Mouse (Mus musculus) liver, embryonic 14.5 days (tissue): Measurements from ENCODE around the gene Arg2. TPM values are rescaled to one million over a fixed set of nuclear protein-coding genes. Genes with fewer than 3 reads are reported as not detected.

Experiments
- ATAC-seq: fragments of 200-750 bp; cut with Nextera tagmentation; 2 replicates; pipeline ENCODE4 v1.8.0; 2017; ENCODE audit warnings: moderate number of reproducible peaks, mild to moderate bottlenecking, moderate library complexity; ENCODE audit not compliant: insufficient read depth
- DNase-seq, 3 experiments: peaks; one replicate each; pipeline ENCODE4 v3.0.0-alpha.2; 2012 to 2013; ENCODE audit warnings: low read depth in 3 of 3, low spot score in 3 of 3
- H3K27ac ChIP-seq: fragments of 300-500 bp; sonication (generic); 2 replicates; pipeline ENCODE4 v1.5.1; 2014; ENCODE audit warnings: moderate library complexity, mild to moderate bottlenecking, control low read depth, inconsistent platforms
- H3K27me3 ChIP-seq: fragments of 300-500 bp; sonication (generic); 2 replicates; pipeline ENCODE4 v1.6.1; 2014; ENCODE audit warnings: mild to moderate bottlenecking, low read length, moderate library complexity; ENCODE audit not compliant: control insufficient read depth, insufficient read depth
- H3K36me3 ChIP-seq: fragments of 300-500 bp; sonication (generic); replicated peaks from 2 replicates; pipeline ENCODE4 v1.6.1; 2014; ENCODE audit warnings: low read depth; ENCODE audit not compliant: control insufficient read depth, insufficient read depth
- H3K4me1 ChIP-seq, 2 experiments: fragments of 200-500 bp in 1 of 2; fragments of 300-500 bp in 1 of 2; sonication (generic) in 1 of 2; replicated peaks; 2 replicates each; pipeline ENCODE4 v1.6.1; 2012 to 2014; ENCODE audit warnings: antibody characterized with exemption in 1 of 2, inconsistent platforms in 1 of 2, low read length in 1 of 2; ENCODE audit not compliant: control insufficient read depth in 2 of 2, insufficient read depth in 2 of 2
- H3K4me2 ChIP-seq: fragments of 300-500 bp; sonication (generic); 2 replicates; pipeline ENCODE4 v1.6.1; 2014; ENCODE audit warnings: low read depth, mild to moderate bottlenecking, control low read depth, moderate library complexity
- H3K4me3 ChIP-seq, 2 experiments: fragments of 200-500 bp in 1 of 2; fragments of 300-500 bp in 1 of 2; sonication (generic) in 1 of 2; 2 replicates each; pipeline ENCODE4 v1.5.1; 2012 to 2014; ENCODE audit warnings: low read depth in 2 of 2, low read length in 2 of 2, mild to moderate bottlenecking in 2 of 2, control low read depth in 1 of 2, inconsistent platforms in 1 of 2, moderate library complexity in 1 of 2; ENCODE audit not compliant: insufficient read depth in 1 of 2
- H3K9ac ChIP-seq: fragments of 300-500 bp; sonication (generic); replicated peaks from 2 replicates; pipeline ENCODE4 v1.6.1; 2014; ENCODE audit warnings: mild to moderate bottlenecking, control low read depth, moderate library complexity
- H3K9me3 ChIP-seq: fragments of 300-500 bp; sonication (generic); 2 replicates; pipeline ENCODE4 v1.6.1; 2016; ENCODE audit warnings: low read length, mixed read lengths; ENCODE audit not compliant: control insufficient read depth
- CTCF ChIP-seq: IDR thresholded peaks from 2 replicates; pipeline ENCODE4 v1.5.1; 2016; ENCODE audit warnings: antibody characterized with exemption, low read depth, control low read depth
- EP300 ChIP-seq: IDR thresholded peaks from 2 replicates; pipeline ENCODE4 v1.6.1; 2016; ENCODE audit warnings: antibody characterized with exemption, low read depth
- WGBS: fragments of 180-500 bp; shearing (Covaris S2); extraction: QIAGEN DNeasy Blood & Tissue Kit; methylation state at CpG from one replicate; pipeline ENCODE4 v1.1.7; 2014; ENCODE audit not compliant: insufficient replicate concordance; 5-methylcytosine and 5-hydroxymethylcytosine counted together
- polyA plus RNA-seq, 2 experiments: library from polyadenylated mRNA; depleted of rRNA in 1 of 2; stranded (reverse) in 1 of 2; unstranded in 1 of 2; fragments of >200 nt; fragmentation: Nextera tagmentation in 1 of 2; extraction: Ambion mirVana in 1 of 2; gene quantifications; 2 replicates each; pipeline versions ENCODE4 v1.2.1 to v1.2.3; 2012 to 2014

Gene Arg2
- polyA plus RNA-seq (2012; rRNA removed) (0.04 TPM in 1 of 2 replicates, not detected in the other), polyA plus RNA-seq (2014; fragmentation: Nextera tagmentation; extraction: Ambion mirVana) (0.09 TPM in 1 of 2 replicates, not detected in the other)

DNA sequence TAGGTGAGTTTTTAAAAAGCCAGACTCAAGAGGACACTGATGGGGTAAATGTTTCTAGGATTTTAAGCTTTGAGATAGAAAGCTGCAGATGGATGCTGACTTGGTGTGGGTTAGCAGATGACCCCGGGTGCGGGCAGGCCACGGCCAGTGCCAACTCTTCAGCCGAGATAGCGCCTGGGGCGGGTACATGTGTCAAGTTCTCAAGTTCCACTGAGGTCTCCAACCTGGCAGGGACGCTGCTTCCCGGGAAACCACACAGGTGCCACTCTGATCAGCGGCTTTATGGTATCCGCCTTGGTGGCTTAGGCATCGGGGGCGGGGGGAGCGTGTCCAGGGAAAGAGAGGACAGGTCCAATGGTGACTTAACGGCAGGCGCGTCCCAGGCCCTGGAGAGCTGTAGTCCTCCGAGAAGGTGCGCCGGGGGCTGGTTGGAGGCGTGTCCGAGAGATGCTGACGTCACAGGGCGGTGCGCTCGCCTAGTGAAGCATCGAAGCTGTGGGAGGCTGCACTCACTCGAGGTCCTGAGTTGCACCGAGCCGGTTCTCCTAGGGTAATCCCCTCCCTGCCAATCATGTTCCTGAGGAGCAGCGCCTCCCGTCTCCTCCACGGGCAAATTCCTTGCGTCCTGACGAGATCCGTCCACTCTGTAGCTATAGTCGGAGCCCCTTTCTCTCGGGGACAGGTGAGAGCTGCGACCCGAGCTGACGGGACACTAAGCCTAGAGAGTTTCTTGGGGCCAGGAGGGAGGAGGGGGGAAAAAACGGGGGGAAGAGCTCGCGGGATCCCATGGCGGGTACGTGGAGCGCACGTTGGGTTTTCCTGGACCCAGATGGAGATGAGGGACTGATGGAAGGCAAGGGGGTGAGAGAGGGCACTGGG, at the start of gene Arg2:
TSS of gene Arg2 (plus strand) at position 479 of the 879 bp plus-strand sequence.
- Histone ChIP-seq H3K36me3 (no peaks in the 10 kb centered on the region), H3K4me2 (peak within 1 kb of the TSS; percentile 56), H3K27ac (no peak within 1 kb of the TSS), H3K4me3 (peak within 1 kb of the TSS in 1 of 2 experiments; percentile 21; a peak in 1 of 4 replicates), H3K9me3 (no peaks in the 10 kb centered on the region), H3K4me1 (no peaks in the 10 kb centered on the region), H3K27me3 (peaks cover 36% of the 10 kb centered on the region), H3K9ac (no peak within 1 kb of the TSS)
- ATAC-seq (peak; percentile 51; the same call in 1 of the 2 replicates), DNase-seq (peak; percentile 22 to 27 (median 24))
- TF ChIP-seq EP300 = no peak
- no peak for TF ChIP-seq CTCF
- 1% methylated on average over 47 of the region's 47 CpGs for WGBS

DNA sequence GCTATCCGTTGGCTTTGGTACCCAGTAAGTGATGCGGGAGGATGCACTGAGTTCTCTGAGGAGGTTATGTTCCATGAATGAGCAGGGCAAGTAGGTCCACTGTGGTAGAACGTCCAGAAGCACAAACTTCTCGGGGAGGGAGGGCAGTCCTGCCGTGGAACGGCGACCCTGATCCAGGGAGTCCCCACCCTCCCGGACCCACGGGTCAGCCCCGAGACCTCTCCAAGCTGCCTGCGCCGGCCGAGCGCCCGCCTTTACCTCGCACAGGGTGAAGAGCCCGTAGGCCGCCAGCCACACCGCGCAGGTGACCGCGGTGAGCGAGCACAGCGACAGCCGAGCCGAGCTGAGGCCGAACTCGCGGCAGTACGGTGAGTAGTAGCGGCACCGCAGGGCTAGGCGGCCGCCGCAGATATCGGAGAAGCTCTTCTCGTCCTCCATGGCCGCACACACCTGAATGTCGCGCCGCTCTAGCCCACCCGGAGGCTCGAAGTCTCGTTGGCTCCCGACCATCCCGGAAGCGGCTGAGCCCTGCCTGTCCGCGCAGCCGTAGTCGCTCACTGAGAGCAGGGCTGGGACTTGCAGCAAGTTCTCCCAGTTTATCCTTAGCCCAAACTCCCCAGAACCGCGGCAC, 41.3 kb upstream of the Arg2 start, which contains the start of gene Pigh:
TSS of gene Pigh (minus strand) at position 470 of the 631 bp plus-strand sequence.
- Histone ChIP-seq H3K36me3 (no peaks in the 10 kb centered on the region), H3K9me3 (no peaks in the 10 kb centered on the region), H3K27me3 (no peaks in the 10 kb centered on the region), H3K4me2 (peak within 1 kb of the TSS; percentile 76), H3K4me3 (peak within 1 kb of the TSS; percentile 67 to 81), H3K27ac (no peak within 1 kb of the TSS), H3K4me1 (peaks cover 0 to 3% of the 10 kb centered on the region in 2 experiments; a peak in 2 of 4 replicates), H3K9ac (peak within 1 kb of the TSS; percentile 75)
- peak; percentile 95 for ATAC-seq
- under 1% methylated on average over 53 of the region's 53 CpGs for WGBS
- peak; percentile 75 to 77 (median 75) for DNase-seq
- no peak for TF ChIP-seq CTCF

DNA sequence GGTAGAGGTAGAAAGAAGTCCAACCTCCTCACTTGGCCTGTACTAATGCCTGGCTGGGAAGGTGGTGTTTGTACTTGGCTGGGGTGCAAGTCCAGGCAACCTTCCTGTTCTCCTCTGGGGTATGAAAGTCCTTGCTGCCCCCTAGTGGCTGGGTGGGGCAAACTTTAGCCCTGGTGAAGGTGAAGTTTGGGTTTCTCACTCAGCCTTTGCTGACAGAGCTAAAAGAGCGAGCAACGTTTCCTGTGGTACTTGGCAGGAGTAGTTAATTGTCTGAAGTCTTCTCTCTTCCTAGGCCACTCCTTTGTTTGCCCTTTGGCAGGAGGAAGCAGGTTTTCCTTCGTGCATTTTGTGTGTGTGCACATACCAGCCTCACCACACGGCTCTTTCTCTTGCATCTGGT, 38.0 kb upstream of the Arg2 start:
- Histone ChIP-seq H3K27ac (no peak overlapping the region), H3K4me2 (no peak overlapping the region), H3K9ac (no peak overlapping the region), H3K36me3 (no peaks in the 10 kb centered on the region), H3K27me3 (no peaks in the 10 kb centered on the region), H3K4me1 (peaks cover 0 to 3% of the 10 kb centered on the region in 2 experiments; a peak in 2 of 4 replicates), H3K9me3 (no peaks in the 10 kb centered on the region), H3K4me3 (no peak overlapping the region)
- ATAC-seq (no peak), DNase-seq (peak; percentile 23 to 27 (median 24))
- 18% methylated on average over 4 of the region's 4 CpGs for WGBS
- TF ChIP-seq CTCF = peak; percentile 90
- no peak for TF ChIP-seq EP300

DNA sequence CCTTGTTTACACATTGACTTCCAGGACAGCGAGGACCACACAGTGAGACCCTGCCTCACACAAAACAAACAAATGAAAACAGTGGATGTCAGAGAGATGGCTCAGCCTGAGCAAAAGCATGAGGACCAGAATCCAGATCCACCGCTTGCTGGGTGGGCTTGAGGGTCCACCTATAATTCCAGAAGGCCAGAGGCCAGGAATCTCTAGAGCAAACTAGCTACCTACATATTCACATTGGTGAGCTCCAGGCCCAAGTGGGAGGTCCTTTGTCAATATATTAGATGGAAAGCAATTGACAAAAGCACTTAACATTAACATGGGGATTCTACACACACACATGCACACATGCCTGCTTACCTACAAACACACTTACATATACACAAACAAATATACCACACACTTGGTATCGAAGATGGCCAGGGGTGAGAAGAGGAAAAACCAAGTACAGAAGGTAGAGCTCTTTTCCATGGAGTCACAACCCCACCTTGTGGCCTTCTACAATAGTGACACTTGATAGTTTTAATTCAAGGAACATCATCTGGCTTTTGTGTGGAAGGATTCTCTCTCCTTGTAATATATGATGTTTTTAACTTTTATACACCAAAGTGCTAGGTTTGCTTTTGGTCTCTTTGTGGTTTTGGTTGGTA, 33.3 kb upstream of the Arg2 start:
- TF ChIP-seq CTCF = peak; percentile 49; the same call in 1 of the 2 replicates
- TF ChIP-seq EP300 = no peak
- Histone ChIP-seq H3K27ac (no peak overlapping the region), H3K4me2 (no peak overlapping the region), H3K27me3 (no peaks in the 10 kb centered on the region), H3K36me3 (no peaks in the 10 kb centered on the region), H3K9ac (no peak overlapping the region), H3K9me3 (no peaks in the 10 kb centered on the region), H3K4me3 (no peak overlapping the region), H3K4me1 (no peaks in the 10 kb centered on the region)
- no peak for ATAC-seq
- 55% methylated on average over 3 of the region's 3 CpGs for WGBS
- peak in 1 of 3 experiments; percentile 22 for DNase-seq

DNA sequence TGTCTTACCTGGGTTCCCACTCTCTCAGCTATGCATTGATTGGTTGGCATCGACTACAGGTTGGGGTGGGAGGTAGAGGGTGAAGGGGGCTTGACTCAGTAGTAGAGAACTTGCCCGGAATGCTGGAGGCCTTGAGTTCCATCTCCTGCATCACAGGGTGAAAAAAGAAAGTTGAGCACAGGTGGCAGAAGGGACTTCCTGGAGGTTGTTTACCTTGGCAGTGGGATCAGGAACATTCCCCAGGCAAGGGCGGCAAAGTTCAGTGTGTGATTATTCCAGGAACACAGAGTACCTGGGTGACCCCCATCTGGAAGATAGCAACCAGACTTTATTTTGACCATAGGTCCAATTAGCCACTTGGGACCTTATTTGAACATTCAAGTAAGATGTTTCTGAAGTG, 26.8 kb upstream of the Arg2 start:
- ATAC-seq = no peak
- H3K27ac ChIP-seq = no peak overlapping the region

More for the DNA sequence above, 26.8 kb upstream of the Arg2 start:
- DNase-seq = no peak
- Histone ChIP-seq H3K27me3 (no peaks in the 10 kb centered on the region), H3K9me3 (no peaks in the 10 kb centered on the region), H3K4me3 (no peak overlapping the region), H3K4me1 (no peaks in the 10 kb centered on the region), H3K36me3 (no peaks in the 10 kb centered on the region), H3K4me2 (no peak overlapping the region), H3K9ac (no peak overlapping the region)
- no peak for TF ChIP-seq CTCF
- TF ChIP-seq EP300 = no peak
- WGBS = 65% methylated on average over 3 of the region's 3 CpGs
